Mouse (Mus musculus) liver, embryonic 16.5 days (tissue): ENCODE data around the gene Ms4a18. TPM values are rescaled to one million over a fixed set of nuclear protein-coding genes. Genes with fewer than 3 reads are reported as not detected.
A peak's percentile ranks its signal among the peaks of the same experiment; 100 is the strongest.

Source experiments
- ATAC-seq: fragments of 200-750 bp; cut with Nextera tagmentation; 2 replicates; pipeline ENCODE4 v1.8.0; 2017; ENCODE audit warnings: low read depth, mild to moderate bottlenecking, moderate number of reproducible peaks, moderate library complexity
- H3K27ac ChIP-seq: fragments of 300-500 bp; sonication (generic); 2 replicates; pipeline ENCODE4 v1.5.1; 2014; ENCODE audit warnings: mild to moderate bottlenecking, low read length
- H3K27me3 ChIP-seq: fragments of 300-500 bp; sonication (generic); 2 replicates; pipeline ENCODE4 v1.6.1; 2014; ENCODE audit warnings: low read depth, low read length, mixed read lengths; ENCODE audit not compliant: control insufficient read depth, insufficient read depth
- H3K36me3 ChIP-seq: fragments of 300-500 bp; sonication (generic); 2 replicates; pipeline ENCODE4 v1.6.1; 2014; ENCODE audit warnings: mild to moderate bottlenecking; ENCODE audit not compliant: control insufficient read depth, insufficient read depth
- H3K4me1 ChIP-seq: fragments of 300-500 bp; sonication (generic); 2 replicates; pipeline ENCODE4 v1.6.1; 2014; ENCODE audit warnings: low read depth, low read length, mixed read lengths; ENCODE audit not compliant: control insufficient read depth
- H3K4me2 ChIP-seq: fragments of 300-500 bp; sonication (generic); 2 replicates; pipeline ENCODE4 v1.6.1; 2014; ENCODE audit warnings: low read depth, low read length, mixed read lengths
- H3K4me3 ChIP-seq: fragments of 300-500 bp; sonication (generic); 2 replicates; pipeline ENCODE4 v1.5.1; 2014; ENCODE audit warnings: low read depth, mild to moderate bottlenecking, low read length
- H3K9ac ChIP-seq: fragments of 300-500 bp; sonication (generic); 2 replicates; pipeline ENCODE4 v1.6.1; 2014; ENCODE audit warnings: low read depth, low read length
- H3K9me3 ChIP-seq: fragments of 300-500 bp; sonication (generic); replicated peaks from 2 replicates; pipeline ENCODE4 v1.6.1; 2016; ENCODE audit warnings: low read length; ENCODE audit not compliant: control insufficient read depth
- WGBS: fragments of 180-500 bp; shearing (Covaris S2); extraction: QIAGEN DNeasy Blood & Tissue Kit; methylation state at CpG from one replicate; pipeline ENCODE4 v1.1.7; 2014; ENCODE audit not compliant: insufficient replicate concordance; 5-methylcytosine and 5-hydroxymethylcytosine counted together
- polyA plus RNA-seq: library from polyadenylated mRNA; unstranded; fragments of >200 nt; fragmentation: Nextera tagmentation; extraction: Ambion mirVana; gene quantifications from 2 replicates; pipeline ENCODE4 v1.2.1, GENCODE M21; 2015

Gene Ms4a18
- polyA plus RNA-seq, 1 experiment from 2014 or later: 0.20 TPM

- H3K9me3 ChIP-seq: no peaks in the 10 kb centered on the region
- H3K9ac ChIP-seq: no peak within 1 kb of the TSS
- WGBS: 63% methylated on average over 7 of the region's 7 CpGs
These were observed 24.7 kb downstream of the Ms4a18 start, which contains the start of gene Ms4a15 for GRCm38 (mm10) chr19:10993150-10993549. Ms4a15 (minus strand) TSS chr19:10993250.

GRCm38 (mm10) chr19:10991911-10992310 is 25.9 kb downstream of the Ms4a18 start:
- Histone ChIP-seq H3K36me3 (no peaks in the 10 kb centered on the region), H3K4me3 (no peak overlapping the region), H3K9me3 (no peaks in the 10 kb centered on the region), H3K4me2 (no peak overlapping the region), H3K4me1 (no peaks in the 10 kb centered on the region), H3K27ac (no peak overlapping the region), H3K27me3 (no peaks in the 10 kb centered on the region), H3K9ac (no peak overlapping the region)
- no peak for ATAC-seq

More at GRCm38 (mm10) chr19:10993150-10993549, 24.7 kb downstream of the Ms4a18 start, which contains the start of gene Ms4a15:
- Histone ChIP-seq H3K4me3 (no peak within 1 kb of the TSS), H3K4me2 (no peak within 1 kb of the TSS), H3K27ac (no peak within 1 kb of the TSS), H3K36me3 (no peaks in the 10 kb centered on the region), H3K27me3 (no peaks in the 10 kb centered on the region), H3K4me1 (no peaks in the 10 kb centered on the region)
- ATAC-seq: no peak

GRCm38 (mm10) chr19:10990751-10991150 is 27.1 kb downstream of the Ms4a18 start:
- no peaks in the 10 kb centered on the region for H3K9me3 ChIP-seq
- WGBS: 64% methylated on average over 1 of the region's 1 CpGs
- H3K27ac ChIP-seq: no peak overlapping the region
- no peaks in the 10 kb centered on the region for H3K4me1 ChIP-seq
- H3K4me3 ChIP-seq: no peak overlapping the region
- no peak for ATAC-seq
- H3K27me3 ChIP-seq: no peaks in the 10 kb centered on the region
- no peak overlapping the region for H3K4me2 ChIP-seq
- H3K9ac ChIP-seq: no peak overlapping the region
- H3K36me3 ChIP-seq: no peaks in the 10 kb centered on the region

- ATAC-seq: no peak
- Histone ChIP-seq H3K4me3 (no peak overlapping the region), H3K36me3 (no peaks in the 10 kb centered on the region), H3K9ac (no peak overlapping the region), H3K27ac (no peak overlapping the region), H3K27me3 (no peaks in the 10 kb centered on the region), H3K4me1 (no peaks in the 10 kb centered on the region), H3K4me2 (no peak overlapping the region), H3K9me3 (no peaks in the 10 kb centered on the region)
- WGBS: 59% methylated on average over 1 of the region's 1 CpGs
These were observed 29.3 kb downstream of the Ms4a18 start for GRCm38 (mm10) chr19:10988563-10988962.

- 78% methylated on average over 4 of the region's 4 CpGs for WGBS
- H3K9ac ChIP-seq: no peak overlapping the region
- no peak for ATAC-seq
These were observed 31.9 kb downstream of the Ms4a18 start for GRCm38 (mm10) chr19:10985889-10986288.

GRCm38 (mm10) chr19:10984551-10984950 is 33.3 kb downstream of the Ms4a18 start:
- Histone ChIP-seq H3K9me3 (no peaks in the 10 kb centered on the region), H3K4me2 (no peak overlapping the region), H3K36me3 (no peaks in the 10 kb centered on the region), H3K4me1 (peaks cover 1% of the 10 kb centered on the region), H3K27me3 (no peaks in the 10 kb centered on the region), H3K9ac (no peak overlapping the region), H3K27ac (no peak overlapping the region), H3K4me3 (no peak overlapping the region)
- no peak for ATAC-seq
- WGBS: 57% methylated on average over 13 of the region's 13 CpGs

More at GRCm38 (mm10) chr19:10985889-10986288, 31.9 kb downstream of the Ms4a18 start:
- H3K36me3 ChIP-seq: no peaks in the 10 kb centered on the region
- H3K27ac ChIP-seq: no peak overlapping the region
- H3K4me2 ChIP-seq: no peak overlapping the region
- H3K4me1 ChIP-seq: no peaks in the 10 kb centered on the region
- H3K4me3 ChIP-seq: no peak overlapping the region
- no peaks in the 10 kb centered on the region for H3K9me3 ChIP-seq
- no peaks in the 10 kb centered on the region for H3K27me3 ChIP-seq

GRCm38 (mm10) chr19:10983146-10983545 is 34.7 kb downstream of the Ms4a18 start:
- no peaks in the 10 kb centered on the region for H3K36me3 ChIP-seq
- WGBS: 14% methylated on average over 14 of the region's 14 CpGs
- no peak for ATAC-seq
- no peak overlapping the region for H3K4me3 ChIP-seq
- H3K4me1 ChIP-seq: peaks cover 4% of the 10 kb centered on the region
- no peak overlapping the region for H3K4me2 ChIP-seq
- H3K27ac ChIP-seq: no peak overlapping the region
- H3K9me3 ChIP-seq: no peaks in the 10 kb centered on the region
- no peaks in the 10 kb centered on the region for H3K27me3 ChIP-seq
- H3K9ac ChIP-seq: no peak overlapping the region

- no peak overlapping the region for H3K4me2 ChIP-seq
- no peak for ATAC-seq
- 52% methylated on average over 5 of the region's 5 CpGs for WGBS
- no peaks in the 10 kb centered on the region for H3K27me3 ChIP-seq
- H3K27ac ChIP-seq: no peak overlapping the region
- H3K36me3 ChIP-seq: no peaks in the 10 kb centered on the region
- no peaks in the 10 kb centered on the region for H3K9me3 ChIP-seq
- no peak overlapping the region for H3K9ac ChIP-seq
- H3K4me3 ChIP-seq: no peak overlapping the region
- H3K4me1 ChIP-seq: peaks cover 4% of the 10 kb centered on the region
These were observed 37.6 kb downstream of the Ms4a18 start for GRCm38 (mm10) chr19:10980210-10980609.

- H3K4me1 ChIP-seq: peaks cover 4% of the 10 kb centered on the region
- H3K9ac ChIP-seq: 0 out of 2 replicates have a peak overlapping the region, but pooled peaks have one; percentile 9
- H3K27ac ChIP-seq: peak overlapping the region; percentile 19; the same call in 1 of the 2 replicates
- H3K4me2 ChIP-seq: peak overlapping the region; percentile 10
- no peaks in the 10 kb centered on the region for H3K36me3 ChIP-seq
- ATAC-seq: peak; percentile 21; the same call in 1 of the 2 replicates
- no peaks in the 10 kb centered on the region for H3K9me3 ChIP-seq
- H3K4me3 ChIP-seq: no peak overlapping the region
- 7% methylated on average over 18 of the region's 18 CpGs for WGBS
- H3K27me3 ChIP-seq: no peaks in the 10 kb centered on the region
These were observed 38.4 kb downstream of the Ms4a18 start for GRCm38 (mm10) chr19:10979184-10980168.
